Mouse (Mus musculus): Measurements from ENCODE around the gene Cd2ap.

Cd2ap gene

GRCm38 (mm10) chr17:42860370-42860769, 16.1 kb downstream of the Cd2ap start:
- no peak for DNase-seq (ENCODE audit: low read depth, low spot score)

- DNase-seq (ENCODE audit: low read depth, low spot score), result peak; percentile 12
These were observed 19.0 kb downstream of the Cd2ap start for GRCm38 (mm10) chr17:42857506-42857905.

- DNase-seq (ENCODE audit: low read depth, low spot score), result no peak
These were observed 29.4 kb downstream of the Cd2ap start for GRCm38 (mm10) chr17:42847108-42847507.

GRCm38 (mm10) chr17:42837193-42837592, 39.3 kb downstream of the Cd2ap start:
- no peak for DNase-seq (ENCODE audit: low read depth, low spot score)

GRCm38 (mm10) chr17:42822787-42823186, 53.7 kb downstream of the Cd2ap start:
- DNase-seq (ENCODE audit: low read depth, low spot score), result no peak

- peak; percentile 14 for DNase-seq (ENCODE audit: low read depth, low spot score)
These were observed 61.1 kb downstream of the Cd2ap start for GRCm38 (mm10) chr17:42815374-42815773.

GRCm38 (mm10) chr17:42792412-42792975, 84.0 kb downstream of the Cd2ap start:
- no peak for DNase-seq (ENCODE audit: low read depth, low spot score)

GRCm38 (mm10) chr17:42790787-42791186, 85.7 kb downstream of the Cd2ap start:
- DNase-seq (ENCODE audit: low read depth, low spot score), result no peak

- no peak for DNase-seq (ENCODE audit: low read depth, low spot score)
These were observed 86.7 kb downstream of the Cd2ap start for GRCm38 (mm10) chr17:42789723-42790122.

GRCm38 (mm10) chr17:42788686-42789453, 87.6 kb downstream of the Cd2ap start:
- no peak for DNase-seq (ENCODE audit: low read depth, low spot score)

GRCm38 (mm10) chr17:42782156-42782757, 94.2 kb downstream of the Cd2ap start:
- peak; percentile 73 for DNase-seq (ENCODE audit: low read depth, low spot score)

- DNase-seq (ENCODE audit: low read depth, low spot score), result no peak
These were observed 122.7 kb downstream of the Cd2ap start for GRCm38 (mm10) chr17:42753791-42754190.

GRCm38 (mm10) chr17:42752173-42752572, 124.3 kb downstream of the Cd2ap start:
- DNase-seq (ENCODE audit: low read depth, low spot score), result no peak

- no peak for DNase-seq (ENCODE audit: low read depth, low spot score)
These were observed 130.6 kb downstream of the Cd2ap start for GRCm38 (mm10) chr17:42745657-42746420.

Measured in R1 (cell line).